In the genomic region with DNA sequence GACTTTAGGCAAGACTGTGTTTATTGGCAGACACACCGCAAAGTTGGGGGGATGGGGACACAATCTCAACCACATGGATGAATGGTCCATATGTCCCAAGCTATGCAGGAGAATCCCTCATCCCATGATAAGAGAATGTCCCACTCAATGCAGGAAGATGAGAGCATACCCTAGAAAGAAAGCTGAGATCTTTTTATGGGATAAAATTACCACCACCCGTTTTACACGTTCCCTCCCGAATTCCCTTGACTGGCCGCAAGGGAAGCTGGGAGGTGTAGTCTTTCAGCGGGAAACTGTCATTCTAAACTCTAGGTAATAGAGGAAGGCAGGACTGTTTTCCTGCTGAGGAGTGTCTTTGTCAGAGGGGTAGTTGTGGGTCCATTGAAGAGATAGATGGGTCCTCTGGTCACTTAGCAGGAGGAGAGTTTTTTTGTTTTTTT, we compare ENCODE assay signal across 8 mouse cellular contexts. TPM values are rescaled to one million over a fixed set of nuclear protein-coding genes. Genes with fewer than 3 reads are reported as not detected.
DNase-seq lines count a peak whose midpoint lies in the region; ATAC-seq and TF ChIP-seq lines count a peak whose summit lies in the region.

No protein-coding gene starts in this region.

- intact Hi-C loops in left cerebral cortex, adult 2 months (cut with DNase I) = no loop called here

- peak overlapping the region; percentile 58 for H3K4me3 ChIP-seq in left cerebral cortex, adult 2 months

- DNase-seq in CD4-positive, CD25-positive, alpha-beta regulatory T cell, adult 2 months (ENCODE audit: low read depth, low spot score) = peak; percentile 10
- DNase-seq in cerebellum, postnatal 14 days = peak; percentile 62 to 74
- peak; percentile 10 to 25 for DNase-seq in frontal cortex, postnatal 25 days (ENCODE audit: low spot score in 2 of 2)
- peak; percentile 39 for DNase-seq in induced T-regulatory cell, adult 2 months (ENCODE audit: low read depth)
- peak; percentile 32 to 40 for DNase-seq in left cerebral cortex, adult 2 months (ENCODE audit: extremely low spot score in 1 of 2, low spot score in 2 of 2)
- peak; percentile 69 for DNase-seq in lung, postnatal 36 days
- peak; percentile 39 for DNase-seq in right cerebral cortex, postnatal 4 days

- no peak for ATAC-seq in CD4-positive, CD25-positive, alpha-beta regulatory T cell, adult 4 months

- H3K27ac ChIP-seq in left cerebral cortex, adult 2 months = peak overlapping the region; percentile 75

- peak; percentile 55 for TF ChIP-seq CTCF in left cerebral cortex, adult 2 months (IDR thresholded peaks at IDR 0.05)

RNA-seq across cellular contexts. Expression of gene Prr14l, which starts 3.7 kb away (rescaled TPM):
- 10 to 100 TPM; 24.9 to 26.7 TPM for polyA plus RNA-seq in CD4-positive, CD25-positive, alpha-beta regulatory T cell, adult 4 months (2017; shearing (Covaris generic))
- total RNA-seq in left cerebral cortex, adult 2 months (2021) = 10 to 100 TPM; 38.1 to 42.0 TPM

RNA-seq across cellular contexts. Expression of gene Depdc5, which starts 5.7 kb away (rescaled TPM):
- 10 to 100 TPM; 19.2 to 31.1 TPM for polyA plus RNA-seq in CD4-positive, CD25-positive, alpha-beta regulatory T cell, adult 4 months (2017; shearing (Covaris generic))
- total RNA-seq in left cerebral cortex, adult 2 months (2021) = 10 to 100 TPM; 67.7 to 69.6 TPM

RNA-seq across cellular contexts. Expression of gene Gm20671, which starts 30.9 kb away (rescaled TPM):
- polyA plus RNA-seq in CD4-positive, CD25-positive, alpha-beta regulatory T cell, adult 4 months (2017; shearing (Covaris generic)) = not detected
- not detected for total RNA-seq in left cerebral cortex, adult 2 months (2021)

Comparison
In these comparisons a context has a peak if more than half of its experiments do, and no peak if none do; other contexts are left out.
1. DNase-seq: peak in every context shown above with its lines; median percentile 69 in lung, postnatal 36 days; 68 in cerebellum, postnatal 14 days; 39 in induced T-regulatory cell, adult 2 months; 39 in right cerebral cortex, postnatal 4 days; 36 in left cerebral cortex, adult 2 months; 18 in frontal cortex, postnatal 25 days; 10 in CD4-positive, CD25-positive, alpha-beta regulatory T cell, adult 2 months.